Mouse (Mus musculus): Measurements from ENCODE around the gene Ly6g6f. TPM values are rescaled to one million over a fixed set of nuclear protein-coding genes. Genes with fewer than 3 reads are reported as not detected.

Ly6g6f gene
- total RNA-seq, 2 experiments from 2014 or later = not detected

DNA sequence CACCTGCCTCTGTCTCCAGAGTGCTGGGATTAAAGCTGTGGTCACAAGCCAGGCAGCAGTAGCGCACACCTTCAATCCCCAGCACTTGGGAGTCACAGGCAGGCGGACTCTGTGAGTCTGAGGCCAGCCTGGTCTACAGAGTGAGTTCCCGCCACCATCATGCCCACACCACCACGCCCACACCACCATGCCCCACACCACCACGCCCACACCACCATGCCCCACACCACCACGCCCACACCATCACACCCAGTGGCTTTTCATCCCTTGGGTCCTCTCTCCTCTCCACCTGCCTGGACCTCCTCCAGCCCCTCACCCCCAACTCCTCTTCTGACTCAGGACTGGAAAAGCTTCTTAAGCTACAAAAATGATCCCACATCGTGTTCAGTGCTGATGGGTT, 53.5 kb downstream of the Ly6g6f start:
- DNase-seq (ENCODE audit: low spot score in 2 of 2) = no peak

GRCm38 (mm10) chr17:35031272-35031671, 54.1 kb downstream of the Ly6g6f start:
- DNase-seq (ENCODE audit: low spot score in 2 of 2) = no peak

Other genes starting within 250 kb of the Ly6g6f start
- 10 to 100 TPM; 49.1 to 49.5 TPM for gene Stk19, start 248.7 kb downstream of the Ly6g6f start, total RNA-seq (2021)
- gene Dxo, start 248.6 kb downstream of the Ly6g6f start, total RNA-seq (2021) = 10 to 100 TPM; 72.5 to 73.2 TPM
- 10 to 100 TPM; 70.9 to 80.2 TPM for gene Skiv2l, start 235.4 kb downstream of the Ly6g6f start, total RNA-seq (2021)
- gene Nelfe, start 235.2 kb downstream of the Ly6g6f start, total RNA-seq (2021) = 10 to 100 TPM; 58.2 to 60.6 TPM
- 100 to 1,000 TPM in 1 of 2 experiments, 10 to 100 TPM in 1; 18.7 to 137 TPM for gene Cfb, start 223.1 kb downstream of the Ly6g6f start, total RNA-seq (2021)
- gene Zbtb12, start 206.1 kb downstream of the Ly6g6f start, total RNA-seq (2021) = 10 to 100 TPM; 23.6 to 26.2 TPM
- gene Gm20547, start 203.6 kb downstream of the Ly6g6f start, total RNA-seq (2021) = not detected
- 10 to 100 TPM; 39.5 to 50.3 TPM for gene C2, start 187.3 kb downstream of the Ly6g6f start, total RNA-seq (2021)
- gene Ehmt2, start 187.1 kb downstream of the Ly6g6f start, total RNA-seq (2021) = 100 to 1,000 TPM; 214 to 215 TPM
- gene Slc44a4, start 171.1 kb downstream of the Ly6g6f start, total RNA-seq (2021) = 1 to 10 TPM in 1 of 2 experiments, under 1 TPM in 1; 0.93 to 3.8 TPM
- 10 to 100 TPM; 22.0 to 25.2 TPM for gene Neu1, start 154.4 kb downstream of the Ly6g6f start, total RNA-seq (2021)
- gene Hspa1b, start 126.4 kb downstream of the Ly6g6f start, total RNA-seq (2021) = 10 to 100 TPM; 26.9 to 33.2 TPM
- gene Gm20481, start 115.7 kb downstream of the Ly6g6f start, total RNA-seq (2021) = not detected
- gene Hspa1a, start 113.5 kb downstream of the Ly6g6f start, total RNA-seq (2021) = 10 to 100 TPM; 12.6 to 14.5 TPM
- gene Hspa1l, start 112.9 kb downstream of the Ly6g6f start, total RNA-seq (2021) = 1 to 10 TPM in 1 of 2 experiments, under 1 TPM in 1; 0.39 to 1.3 TPM
- gene Lsm2, start 103.7 kb downstream of the Ly6g6f start, total RNA-seq (2021) = 10 to 100 TPM; 50.5 to 54.8 TPM
- 10 to 100 TPM; 77.9 to 89.1 TPM for gene Vars, start 84.6 kb downstream of the Ly6g6f start, total RNA-seq (2021)
- 1 to 10 TPM; 1.2 to 1.5 TPM for gene Vwa7, start 69.0 kb downstream of the Ly6g6f start, total RNA-seq (2021)
- 1 to 10 TPM; 3.8 to 4.1 TPM for gene Sapcd1, start 57.6 kb downstream of the Ly6g6f start, total RNA-seq (2021)
- gene Msh5, start 38.9 kb downstream of the Ly6g6f start, total RNA-seq (2021) = 10 to 100 TPM in 1 of 2 experiments, 1 to 10 TPM in 1; 8.2 to 11.0 TPM
- 100 to 1,000 TPM; 137 to 146 TPM for gene Clic1, start 35.6 kb downstream of the Ly6g6f start, total RNA-seq (2021)
- gene Ddah2, start 26.6 kb downstream of the Ly6g6f start, total RNA-seq (2021) = 10 to 100 TPM; 55.1 to 67.4 TPM
- gene Ly6g6c, start 20.2 kb downstream of the Ly6g6f start, total RNA-seq (2021) = under 1 TPM; 0.31 to 0.34 TPM
- under 1 TPM; 0.22 to 0.90 TPM for gene Mpig6b, start 19.4 kb downstream of the Ly6g6f start, total RNA-seq (2021)
- not detected for gene Ly6g6e, start 8.7 kb downstream of the Ly6g6f start, total RNA-seq (2021)
- gene Ly6g6d, start 7.5 kb downstream of the Ly6g6f start, total RNA-seq (2021) = 1 to 10 TPM; 2.0 to 2.4 TPM
- gene Abhd16a, start 3.7 kb upstream of the Ly6g6f start, total RNA-seq (2021) = 10 to 100 TPM; 92.8 to 96.8 TPM
- gene Ly6g5c, start 22.7 kb upstream of the Ly6g6f start, total RNA-seq (2021) = not detected
- 1 to 10 TPM in 1 of 2 experiments, under 1 TPM in 1; 0.62 to 1.4 TPM for gene Ly6g5b, start 29.8 kb upstream of the Ly6g6f start, total RNA-seq (2021)
- gene Gpank1, start 35.8 kb upstream of the Ly6g6f start, total RNA-seq (2021) = 10 to 100 TPM; 14.7 TPM
- gene Csnk2b, start 36.4 kb upstream of the Ly6g6f start, total RNA-seq (2021) = 100 to 1,000 TPM; 199 to 211 TPM
- gene D17H6S53E, start 40.8 kb upstream of the Ly6g6f start, total RNA-seq (2021) = 10 to 100 TPM; 29.0 to 30.9 TPM
- gene Apom, start 46.4 kb upstream of the Ly6g6f start, total RNA-seq (2021) = 10 to 100 TPM in 1 of 2 experiments, 1 to 10 TPM in 1; 6.9 to 54.4 TPM
- gene Bag6, start 49.6 kb upstream of the Ly6g6f start, total RNA-seq (2021) = 100 to 1,000 TPM; 425 to 435 TPM
- gene Prrc2a, start 79.3 kb upstream of the Ly6g6f start, total RNA-seq (2021) = 100 to 1,000 TPM; 264 to 295 TPM
- gene Aif1, start 90.5 kb upstream of the Ly6g6f start, total RNA-seq (2021) = 10 to 100 TPM in 1 of 2 experiments, 1 to 10 TPM in 1; 9.8 to 10.6 TPM
- 10 to 100 TPM; 11.0 to 13.5 TPM for gene Lst1, start 102.8 kb upstream of the Ly6g6f start, total RNA-seq (2021)
- gene Ltb, start 108.8 kb upstream of the Ly6g6f start, total RNA-seq (2021) = 1 to 10 TPM; 6.6 to 9.3 TPM
- gene Tnf, start 116.4 kb upstream of the Ly6g6f start, total RNA-seq (2021) = under 1 TPM; 0.42 to 0.76 TPM
- under 1 TPM; 0.73 to 0.78 TPM for gene Lta, start 119.7 kb upstream of the Ly6g6f start, total RNA-seq (2021)
- not detected for gene Gm16181, start 135.2 kb upstream of the Ly6g6f start, total RNA-seq (2021)
- gene Atp6v1g2, start 148.1 kb upstream of the Ly6g6f start, total RNA-seq (2021) = 10 to 100 TPM; 11.4 to 12.4 TPM
- 10 to 100 TPM; 25.6 to 26.0 TPM for gene Nfkbil1, start 150.2 kb upstream of the Ly6g6f start, total RNA-seq (2021)
- 100 to 1,000 TPM; 364 to 387 TPM for gene Ddx39b, start 156.1 kb upstream of the Ly6g6f start, total RNA-seq (2021)
- 10 to 100 TPM; 78.4 to 82.3 TPM for gene H2-D1, start 177.1 kb upstream of the Ly6g6f start, total RNA-seq (2021)
- gene H2-Q1, start 234.8 kb upstream of the Ly6g6f start, total RNA-seq (2021) = 1 to 10 TPM; 1.2 to 1.6 TPM